Comparison of ENCODE assay signal across 10 mouse cellular contexts in genomic region chr4:150748099-150749000, GRCm38 (mm10).
A peak's percentile ranks its signal among the peaks of the same experiment; 100 is the strongest.
DNase-seq lines count a peak whose midpoint lies in the region; ATAC-seq and TF ChIP-seq lines count a peak whose summit lies in the region.
"Had no signal": no experiment of that assay in that cellular context is flagged by ENCODE, and none has a peak within 500 bp of the region (broad histone marks: within the 10 kb centered on the region; RNA-seq: fewer than 3 reads in every experiment).

No protein-coding gene starts in this region.

- no peak for DNase-seq in heart, adult 2 months
- DNase-seq in 3134 (ENCODE audit: extremely low read depth, insufficient read length, low spot score): peak; percentile 11
- peak; percentile 47 for DNase-seq in MN1 (ENCODE audit: low spot score)
- DNase-seq in cerebellum, postnatal 10 days: no peak
- no peak for DNase-seq in right cerebral cortex, postnatal 25 days
- DNase-seq: cerebellum, postnatal 25 days; lung, postnatal 4 days had no signal

- no peak for TF ChIP-seq CTCF in heart, adult 2 months (IDR thresholded peaks at IDR 0.05)
- TF ChIP-seq CTCF in intestine, postnatal 0 days (IDR thresholded peaks at IDR 0.05; ENCODE audit: low read depth): no peak

- H3K36me3 ChIP-seq in heart, embryonic 14.5 days (ENCODE audit: control insufficient read depth, insufficient read depth, low read length): no peaks in the 10 kb centered on the region
- H3K36me3 ChIP-seq in heart, adult 2 months (ENCODE audit: control insufficient read depth, insufficient read depth, low read length): no peaks in the 10 kb centered on the region
- H3K36me3 ChIP-seq in intestine, postnatal 0 days (ENCODE audit: control insufficient read depth, insufficient read depth): no peaks in the 10 kb centered on the region

- H3K79me2 ChIP-seq in heart, adult 2 months (replicated peaks; ENCODE audit: control insufficient read depth, insufficient read depth, low read length): no peaks in the 10 kb centered on the region

- no peaks in the 10 kb centered on the region for H3K9me3 ChIP-seq in heart, embryonic 14.5 days (ENCODE audit: control insufficient read depth, low read length)
- no peaks in the 10 kb centered on the region for H3K9me3 ChIP-seq in intestine, postnatal 0 days (ENCODE audit: control insufficient read depth)

- H3K27ac ChIP-seq in heart, embryonic 14.5 days (replicated peaks in 1 of 2; ENCODE audit: control insufficient read depth in 1 of 2, insufficient read depth in 1 of 2, low read depth in 2 of 2, low read length in 2 of 2): peak overlapping the region in 1 of 2 experiments; percentile 50; a peak in 2 of 4 replicates
- no peak overlapping the region; the same call in 1 of the 2 replicates for H3K27ac ChIP-seq in heart, adult 2 months
- peak overlapping the region; percentile 54 for H3K27ac ChIP-seq in intestine, postnatal 0 days (ENCODE audit: low read depth, low read length)

- no peak for TF ChIP-seq POLR2A in heart, adult 2 months (IDR thresholded peaks at IDR 0.05; ENCODE audit: insufficient read depth, low read depth, low read length)

- ATAC-seq in heart, embryonic 14.5 days (ENCODE audit: insufficient number of reproducible peaks, insufficient read depth, low FRiP score, low read depth): peak; percentile 40; the same call in 1 of the 2 replicates
- ATAC-seq in intestine, postnatal 0 days: peak; percentile 83
- ATAC-seq: forebrain, embryonic 14.5 days had no signal

- peak overlapping the region; percentile 26; the same call in 1 of the 2 replicates for H3K4me2 ChIP-seq in heart, embryonic 14.5 days (ENCODE audit: low read length)
- H3K4me2 ChIP-seq in intestine, postnatal 0 days (replicated peaks; ENCODE audit: low read depth): no peak overlapping the region

- peaks cover 19 to 22% of the 10 kb centered on the region in 2 experiments for H3K4me1 ChIP-seq in heart, embryonic 14.5 days (ENCODE audit: control insufficient read depth in 2 of 2, insufficient read depth in 2 of 2, low read length in 2 of 2)
- peaks cover 7% of the 10 kb centered on the region for H3K4me1 ChIP-seq in heart, adult 2 months (ENCODE audit: control insufficient read depth, insufficient read depth, low read length)
- H3K4me1 ChIP-seq in intestine, postnatal 0 days (replicated peaks; ENCODE audit: control insufficient read depth, insufficient read depth, low read length): peaks cover 9% of the 10 kb centered on the region; the same call in 1 of the 2 replicates

- 10% methylated on average over 13 of the region's 13 CpGs for WGBS in heart, embryonic 14.5 days
- WGBS in heart, adult 2 months: 50% methylated on average over 13 of the region's 13 CpGs
- 38% methylated on average over 13 of the region's 13 CpGs for WGBS in intestine, postnatal 0 days

- no peak overlapping the region for H3K4me3 ChIP-seq in heart, embryonic 14.5 days (ENCODE audit: control insufficient read depth in 1 of 2, insufficient read depth in 1 of 2, low read depth in 1 of 2, low read length in 2 of 2)
- no peak overlapping the region for H3K4me3 ChIP-seq in heart, adult 2 months
- H3K4me3 ChIP-seq in intestine, postnatal 0 days (ENCODE audit: low read depth, low read length): no peak overlapping the region

- no peaks in the 10 kb centered on the region for H3K27me3 ChIP-seq in heart, embryonic 14.5 days (ENCODE audit: control insufficient read depth, insufficient read depth, low read length)
- H3K27me3 ChIP-seq in heart, adult 2 months (ENCODE audit: control insufficient read depth, insufficient read depth, low read length): no peaks in the 10 kb centered on the region
- no peaks in the 10 kb centered on the region for H3K27me3 ChIP-seq in intestine, postnatal 0 days (replicated peaks; ENCODE audit: control insufficient read depth, insufficient read depth, low read length)

- no peak for TF ChIP-seq EP300 in heart, adult 2 months (IDR thresholded peaks at IDR 0.05; ENCODE audit: insufficient read depth, low read depth, low read length)

- intact Hi-C loops in heart, adult 2 months (cut with DNase I): no loop called here

- H3K9ac ChIP-seq in heart, embryonic 14.5 days (ENCODE audit: low read length): no peak overlapping the region
- no peak overlapping the region for H3K9ac ChIP-seq in heart, adult 2 months (ENCODE audit: low read depth, low read length)
- no peak overlapping the region for H3K9ac ChIP-seq in intestine, postnatal 0 days (ENCODE audit: low read depth, low read length)

Comparison
In these comparisons a context has a peak if more than half of its experiments do, and no peak if none do; other contexts are left out.
1. DNase-seq: peak in 3134 (single experiment) and MN1 (single experiment); none in heart, adult 2 months (0 of 2), cerebellum, postnatal 10 days (0 of 2) and right cerebral cortex, postnatal 25 days (single experiment).